Mouse (Mus musculus): ENCODE measurements around the gene Ggta1. TPM values are rescaled to one million over a fixed set of nuclear protein-coding genes. Genes with fewer than 3 reads are reported as not detected.

Gene Ggta1
- total and polyA plus RNA-seq, 2 experiments from 2014 or later = 3.2 to 11.8 TPM

DNA sequence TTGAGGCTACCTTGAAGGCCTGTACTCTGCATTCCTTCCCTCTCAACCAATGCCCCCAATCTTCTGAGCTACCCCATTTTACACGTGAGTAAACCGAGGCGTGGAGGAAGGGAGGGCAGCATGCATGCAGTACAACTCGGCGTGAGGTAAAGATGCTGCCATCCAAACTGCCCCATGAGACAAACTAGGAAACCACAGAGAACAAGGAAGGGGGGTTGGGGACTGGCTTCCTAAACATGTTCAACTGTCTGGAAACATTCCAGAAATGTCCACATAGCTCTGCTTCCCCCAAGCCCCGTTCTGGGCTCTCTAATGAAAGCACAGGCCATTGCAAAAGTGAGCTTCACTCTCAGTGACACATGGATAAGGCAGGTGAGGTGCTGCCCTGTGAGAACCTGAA lies 21.6 kb downstream of the Ggta1 start:
- H3K4me1 ChIP-seq (ENCODE audit: insufficient read depth, low read length) = no peaks in the 10 kb centered on the region
- no peaks in the 10 kb centered on the region for H3K27me3 ChIP-seq (ENCODE audit: insufficient read depth, low read length)
- DNase-seq (ENCODE audit: low spot score) (no peak), ATAC-seq (no peak)
- no peaks in the 10 kb centered on the region for H3K9me3 ChIP-seq (ENCODE audit: low read length)
- TF ChIP-seq CTCF (IDR thresholded peaks at IDR 0.05; ENCODE audit: low read depth) = no peak
- H3K4me3 ChIP-seq (ENCODE audit: low read length) = no peak overlapping the region
- H3K36me3 ChIP-seq (ENCODE audit: insufficient read depth, low read length) = no peaks in the 10 kb centered on the region
- 83% methylated on average over 6 of the region's 6 CpGs for WGBS
- H3K9ac ChIP-seq (replicated peaks; ENCODE audit: low read length) = no peak overlapping the region
- no peak overlapping the region for H3K27ac ChIP-seq
- no peak overlapping the region for H3K4me2 ChIP-seq (ENCODE audit: low read depth, low read length)

DNA sequence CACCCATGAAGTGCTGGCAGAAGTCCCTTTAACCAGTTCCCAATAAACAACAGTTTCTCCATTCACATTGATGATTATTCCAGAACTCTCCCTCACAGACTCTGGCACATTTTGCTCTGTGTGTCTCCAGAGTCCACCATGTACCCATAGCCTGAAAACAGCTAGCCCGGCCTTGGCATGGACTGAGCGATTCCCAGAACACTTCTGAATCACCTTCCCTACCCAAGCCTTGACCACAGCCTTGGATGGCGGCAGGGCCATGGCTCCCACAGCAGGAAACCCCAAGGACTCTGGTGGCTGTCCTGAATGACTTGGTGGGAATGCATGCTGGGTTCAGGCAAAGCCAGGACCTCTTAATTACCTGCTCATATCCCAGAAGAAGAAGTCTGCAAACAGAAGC lies 22.6 kb downstream of the Ggta1 start:
- H3K4me3 ChIP-seq (ENCODE audit: low read length) = no peak overlapping the region
- DNase-seq (ENCODE audit: low spot score) = no peak
- ATAC-seq = no peak
- no peaks in the 10 kb centered on the region for H3K9me3 ChIP-seq (ENCODE audit: low read length)
- H3K4me1 ChIP-seq (ENCODE audit: insufficient read depth, low read length) = no peaks in the 10 kb centered on the region
- H3K9ac ChIP-seq (replicated peaks; ENCODE audit: low read length) = no peak overlapping the region
- no peaks in the 10 kb centered on the region for H3K36me3 ChIP-seq (ENCODE audit: insufficient read depth, low read length)
- TF ChIP-seq CTCF (IDR thresholded peaks at IDR 0.05; ENCODE audit: low read depth) = no peak
- H3K4me2 ChIP-seq (ENCODE audit: low read depth, low read length) = no peak overlapping the region
- WGBS = 87% methylated on average over 3 of the region's 3 CpGs
- no peaks in the 10 kb centered on the region for H3K27me3 ChIP-seq (ENCODE audit: insufficient read depth, low read length)
- no peak overlapping the region for H3K27ac ChIP-seq

DNA sequence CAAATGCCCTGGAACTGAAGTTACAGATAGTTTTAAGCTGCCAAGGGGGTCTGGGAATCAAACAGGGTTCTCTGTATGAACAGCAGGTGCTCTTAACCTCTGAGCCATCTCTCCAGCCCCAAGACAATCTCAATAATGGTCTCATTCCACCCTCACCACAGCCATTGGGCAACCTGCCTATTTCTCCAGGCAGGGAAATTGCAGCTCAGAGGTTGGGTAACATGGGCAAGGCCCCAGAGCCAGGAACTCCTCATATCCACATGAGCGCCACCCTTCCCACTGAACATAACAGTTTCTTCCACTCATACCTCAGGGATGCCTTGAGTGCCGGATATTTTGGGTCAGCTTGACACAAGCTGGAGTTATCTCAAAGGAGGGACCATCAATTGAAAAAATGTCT lies 25.2 kb downstream of the Ggta1 start:
- no peak for ATAC-seq
- no peaks in the 10 kb centered on the region for H3K4me1 ChIP-seq (ENCODE audit: insufficient read depth, low read length)
- H3K9me3 ChIP-seq (ENCODE audit: low read length) = no peaks in the 10 kb centered on the region
- H3K9ac ChIP-seq (replicated peaks; ENCODE audit: low read length) = no peak overlapping the region
- H3K27ac ChIP-seq = no peak overlapping the region
- no peaks in the 10 kb centered on the region for H3K27me3 ChIP-seq (ENCODE audit: insufficient read depth, low read length)
- H3K4me3 ChIP-seq (ENCODE audit: low read length) = no peak overlapping the region
- no peak overlapping the region for H3K4me2 ChIP-seq (ENCODE audit: low read depth, low read length)
- WGBS = 88% methylated on average over 2 of the region's 2 CpGs
- no peaks in the 10 kb centered on the region for H3K36me3 ChIP-seq (ENCODE audit: insufficient read depth, low read length)
- no peak for TF ChIP-seq CTCF (IDR thresholded peaks at IDR 0.05; ENCODE audit: low read depth)
- DNase-seq (ENCODE audit: low spot score) = no peak

DNA sequence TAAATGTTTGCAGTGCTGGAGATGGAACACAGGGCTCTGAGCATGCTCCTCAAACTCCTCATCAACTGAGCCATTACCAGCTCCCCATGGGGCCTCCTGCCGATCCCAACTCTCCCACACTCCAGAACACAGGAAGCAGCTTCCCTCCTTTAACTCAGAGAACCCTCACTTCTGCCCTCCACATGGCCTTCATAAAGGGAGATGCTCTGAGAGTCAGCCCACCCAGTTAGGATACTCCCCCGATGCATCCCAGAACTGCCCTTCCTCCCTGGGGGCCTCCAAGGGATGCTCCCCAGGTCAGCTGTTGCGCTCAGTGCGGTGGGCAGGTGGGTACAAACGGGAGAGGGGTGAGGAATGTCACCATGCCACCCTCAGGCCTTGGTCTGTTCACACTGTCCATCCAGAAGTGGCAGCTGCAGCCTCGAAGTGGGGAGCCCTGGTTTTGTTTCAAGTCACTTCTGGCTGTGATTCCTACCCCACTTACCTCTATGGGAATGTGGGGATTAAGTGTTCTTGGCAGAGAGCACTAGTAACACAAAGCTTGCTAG lies 28.4 kb downstream of the Ggta1 start:
- TF ChIP-seq CTCF (IDR thresholded peaks at IDR 0.05; ENCODE audit: low read depth) = no peak
- Histone ChIP-seq H3K36me3 (ENCODE audit: insufficient read depth, low read length) (no peaks in the 10 kb centered on the region), H3K9ac (replicated peaks; ENCODE audit: low read length) (no peak overlapping the region), H3K4me1 (ENCODE audit: insufficient read depth, low read length) (no peaks in the 10 kb centered on the region), H3K4me2 (ENCODE audit: low read depth, low read length) (no peak overlapping the region), H3K27me3 (ENCODE audit: insufficient read depth, low read length) (no peaks in the 10 kb centered on the region), H3K27ac (no peak overlapping the region), H3K9me3 (ENCODE audit: low read length) (no peaks in the 10 kb centered on the region), H3K4me3 (ENCODE audit: low read length) (no peak overlapping the region)
- DNase-seq (ENCODE audit: low spot score) (no peak), ATAC-seq (no peak)
- 79% methylated on average over 6 of the region's 6 CpGs for whole genome bisulfite sequencing

DNA sequence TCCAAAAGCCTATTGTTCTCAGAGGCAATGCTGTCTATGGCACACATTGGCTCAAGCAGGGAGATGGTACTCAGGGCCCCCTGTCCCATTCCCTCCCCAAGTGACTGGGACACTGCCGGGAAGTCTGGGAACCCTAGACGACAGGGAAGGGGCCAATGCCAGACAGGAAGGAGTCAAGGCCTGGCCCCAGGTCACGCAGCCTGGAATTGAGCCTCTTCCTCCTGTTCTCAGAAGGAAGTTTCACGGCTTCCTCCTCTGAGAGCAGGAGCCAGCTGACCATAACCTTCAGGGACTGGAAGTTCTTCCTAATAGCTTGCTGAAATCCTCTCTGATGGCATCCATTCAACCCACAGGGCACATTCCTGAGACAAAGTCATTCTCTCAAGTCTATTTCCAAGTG lies 29.6 kb downstream of the Ggta1 start:
- no peak for ATAC-seq
- TF ChIP-seq CTCF (IDR thresholded peaks at IDR 0.05; ENCODE audit: low read depth) = no peak
- Histone ChIP-seq H3K4me2 (ENCODE audit: low read depth, low read length) (no peak overlapping the region), H3K27ac (no peak overlapping the region), H3K36me3 (ENCODE audit: insufficient read depth, low read length) (no peaks in the 10 kb centered on the region), H3K9ac (replicated peaks; ENCODE audit: low read length) (no peak overlapping the region), H3K4me3 (ENCODE audit: low read length) (no peak overlapping the region), H3K27me3 (ENCODE audit: insufficient read depth, low read length) (no peaks in the 10 kb centered on the region), H3K9me3 (ENCODE audit: low read length) (no peaks in the 10 kb centered on the region), H3K4me1 (ENCODE audit: insufficient read depth, low read length) (no peaks in the 10 kb centered on the region)
- DNase-seq (ENCODE audit: low spot score) = no peak
- WGBS = 78% methylated on average over 4 of the region's 4 CpGs

DNA sequence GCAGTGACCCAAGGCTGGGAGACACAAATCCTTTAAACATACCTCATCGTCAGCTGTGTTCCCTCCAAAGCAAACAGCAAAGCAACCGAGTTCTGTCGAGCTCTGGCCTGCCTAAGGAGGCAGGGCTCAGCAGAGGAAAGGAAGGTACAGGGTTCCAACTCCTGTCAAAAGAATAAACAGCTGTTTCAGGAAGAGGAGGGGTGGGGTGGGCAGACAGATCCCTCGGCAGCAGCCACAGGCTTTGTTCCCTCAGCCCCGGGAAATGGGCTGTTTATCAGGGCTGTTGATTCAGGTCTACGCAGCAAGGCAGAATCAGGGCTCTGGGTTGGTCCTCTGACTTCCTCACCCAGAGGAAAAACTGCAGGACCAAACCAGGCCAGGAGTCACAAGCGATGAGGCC lies 30.6 kb downstream of the Ggta1 start:
- no peak for ATAC-seq
- Histone ChIP-seq H3K27me3 (ENCODE audit: insufficient read depth, low read length) (no peaks in the 10 kb centered on the region), H3K4me1 (ENCODE audit: insufficient read depth, low read length) (no peaks in the 10 kb centered on the region), H3K4me3 (ENCODE audit: low read length) (no peak overlapping the region), H3K4me2 (ENCODE audit: low read depth, low read length) (peak overlapping the region; percentile 30; the same call in 1 of the 2 replicates), H3K9ac (replicated peaks; ENCODE audit: low read length) (no peak overlapping the region), H3K9me3 (ENCODE audit: low read length) (no peaks in the 10 kb centered on the region), H3K36me3 (ENCODE audit: insufficient read depth, low read length) (no peaks in the 10 kb centered on the region), H3K27ac (peak overlapping the region; percentile 21; the same call in 1 of the 2 replicates)
- WGBS = 32% methylated on average over 7 of the region's 7 CpGs
- DNase-seq (ENCODE audit: low spot score) = no peak
- no peak for TF ChIP-seq CTCF (IDR thresholded peaks at IDR 0.05; ENCODE audit: low read depth)

DNA sequence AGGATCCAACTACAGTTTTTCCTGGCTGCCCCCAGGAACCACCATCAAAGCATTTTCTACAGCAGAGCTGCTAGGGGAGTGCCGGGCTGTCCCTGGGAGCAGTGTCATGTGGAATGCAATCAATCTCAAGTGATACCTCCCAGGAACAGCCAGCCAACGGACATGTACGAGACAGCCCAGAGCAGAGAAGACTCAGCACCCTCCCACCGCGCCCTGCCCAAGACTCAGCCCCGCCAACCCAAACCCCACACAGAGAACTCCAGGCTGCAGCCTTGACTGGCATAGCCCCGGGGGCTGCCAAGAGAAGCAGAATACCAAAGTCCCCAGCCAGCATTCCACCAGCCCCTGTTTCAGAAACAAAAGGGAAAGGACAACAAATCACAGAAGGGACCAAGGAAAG lies 31.0 kb downstream of the Ggta1 start:
- Histone ChIP-seq H3K4me1 (ENCODE audit: insufficient read depth, low read length) (no peaks in the 10 kb centered on the region), H3K4me3 (ENCODE audit: low read length) (no peak overlapping the region), H3K9ac (replicated peaks; ENCODE audit: low read length) (no peak overlapping the region), H3K27me3 (ENCODE audit: insufficient read depth, low read length) (no peaks in the 10 kb centered on the region), H3K36me3 (ENCODE audit: insufficient read depth, low read length) (no peaks in the 10 kb centered on the region), H3K27ac (peak overlapping the region; percentile 21; the same call in 1 of the 2 replicates), H3K4me2 (ENCODE audit: low read depth, low read length) (peak overlapping the region; percentile 30; the same call in 1 of the 2 replicates), H3K9me3 (ENCODE audit: low read length) (no peaks in the 10 kb centered on the region)
- TF ChIP-seq CTCF (IDR thresholded peaks at IDR 0.05; ENCODE audit: low read depth) = no peak
- WGBS = 27% methylated on average over 7 of the region's 7 CpGs
- DNase-seq (ENCODE audit: low spot score) (no peak), ATAC-seq (0 out of 2 replicates have a peak, but pooled peaks have one; percentile 41)
